Mouse (Mus musculus) bone marrow macrophage, adult 2 months (primary cell): ENCODE results near the gene Stx18.

Experiments
- CTCF ChIP-seq: IDR thresholded peaks from 2 replicates; pipeline ENCODE4 v1.5.1; 2012; ENCODE audit warnings: low read depth, mild to moderate bottlenecking, low read length, moderate library complexity
- POLR2A ChIP-seq: IDR thresholded peaks from 2 replicates; pipeline ENCODE4 v1.6.1; 2012; ENCODE audit warnings: mild to moderate bottlenecking, low read depth, low read length, borderline replicate concordance

- TF ChIP-seq POLR2A: no peak
- TF ChIP-seq CTCF: no peak
These were observed 22.5 kb downstream of the Stx18 start for GRCm38 (mm10) chr5:38061051-38061450.
